Mouse (Mus musculus): ENCODE data around the gene Lemd2.

DNA sequence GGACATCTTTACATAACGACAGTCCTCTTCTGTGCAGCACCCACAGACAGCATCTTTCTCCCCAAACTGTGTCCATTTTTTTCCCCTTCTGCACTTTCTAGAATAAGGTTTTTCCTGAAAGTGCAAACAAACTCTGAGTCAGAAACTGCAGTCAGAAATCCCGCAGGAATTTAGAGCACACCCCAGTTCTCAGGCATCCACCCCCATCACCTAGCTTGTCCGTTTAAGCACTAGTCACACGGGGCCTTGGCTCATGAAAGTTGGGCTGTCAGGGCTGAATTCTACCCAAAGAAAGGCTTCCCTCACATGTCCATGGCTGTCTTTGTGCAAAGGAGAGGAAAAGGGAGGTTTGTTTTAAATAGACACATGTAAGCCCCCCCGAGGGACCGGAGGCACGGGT, 23.0 kb upstream of the Lemd2 start:
- TF ChIP-seq SRF (IDR thresholded peaks at IDR 0.05; ENCODE audit: control insufficient read depth, insufficient read length, low read depth) (no peak), MAX (IDR thresholded peaks at IDR 0.05; ENCODE audit: low read depth) (no peak), E2F4 (IDR thresholded peaks at IDR 0.05; ENCODE audit: insufficient read depth) (no peak), POLR2A (IDR thresholded peaks at IDR 0.05; ENCODE audit: insufficient read length, low read depth) (no peak), TCF3 (IDR thresholded peaks at IDR 0.05; ENCODE audit: insufficient read length, low read depth) (no peak), USF1 (IDR thresholded peaks at IDR 0.05; ENCODE audit: low read depth) (no peak), MYOG (IDR thresholded peaks at IDR 0.05; ENCODE audit: control insufficient read depth in 1 of 3, insufficient read depth in 1 of 3, insufficient read length in 2 of 3, low read depth in 2 of 3) (no peak)
